Mouse (Mus musculus): ENCODE measurements at regions not wholly inside any gene's neighbourhood (a gene's known extent, or its start where the extent isn't known, plus 50 kb on each side); places are given as distances from the start of the nearest gene placed in this dataset.

GRCm38 (mm10) chr9:100366816-100367215 lies 119.8 kb downstream of the Il20rb start:
- ATAC-seq (ENCODE audit: low FRiP score, low read depth): no peak
- H3K4me3 ChIP-seq: no peak overlapping the region
- H3K4me2 ChIP-seq (replicated peaks): no peak overlapping the region
- peaks cover 4% of the 10 kb centered on the region for H3K27me3 ChIP-seq
- no peak overlapping the region for H3K27ac ChIP-seq (replicated peaks)
- no peak overlapping the region for H3K9ac ChIP-seq (replicated peaks)
- H3K4me1 ChIP-seq: no peaks in the 10 kb centered on the region
- no peaks in the 10 kb centered on the region for H3K9me3 ChIP-seq
- H3K36me3 ChIP-seq: no peaks in the 10 kb centered on the region
- 85% methylated on average over 6 of the region's 6 CpGs for WGBS

GRCm38 (mm10) chr9:100359934-100360716 lies 126.5 kb downstream of the Il20rb start:
- 64% methylated on average over 9 of the region's 9 CpGs for WGBS
- no peak overlapping the region for H3K4me2 ChIP-seq (replicated peaks)
- no peaks in the 10 kb centered on the region for H3K9me3 ChIP-seq
- ATAC-seq (ENCODE audit: low FRiP score, low read depth): peak; percentile 65; the same call in 1 of the 2 replicates
- no peaks in the 10 kb centered on the region for H3K36me3 ChIP-seq
- H3K27me3 ChIP-seq: peaks cover 44% of the 10 kb centered on the region
- H3K4me1 ChIP-seq: peaks cover 10% of the 10 kb centered on the region
- H3K27ac ChIP-seq (replicated peaks): no peak overlapping the region
- H3K4me3 ChIP-seq: no peak overlapping the region
- H3K9ac ChIP-seq (replicated peaks): no peak overlapping the region

GRCm38 (mm10) chr9:100357553-100357952 lies 129.0 kb downstream of the Il20rb start:
- H3K4me3 ChIP-seq: no peak overlapping the region
- no peaks in the 10 kb centered on the region for H3K9me3 ChIP-seq
- H3K27me3 ChIP-seq: peaks cover 47% of the 10 kb centered on the region
- H3K4me2 ChIP-seq (replicated peaks): peak overlapping the region; percentile 29
- 16% methylated on average over 12 of the region's 12 CpGs for WGBS
- ATAC-seq (ENCODE audit: low FRiP score, low read depth): no peak
- no peaks in the 10 kb centered on the region for H3K36me3 ChIP-seq
- H3K9ac ChIP-seq (replicated peaks): no peak overlapping the region
- peaks cover 10% of the 10 kb centered on the region for H3K4me1 ChIP-seq
- H3K27ac ChIP-seq (replicated peaks): no peak overlapping the region

- no peak overlapping the region for H3K4me3 ChIP-seq
- H3K9ac ChIP-seq (replicated peaks): no peak overlapping the region
- H3K4me1 ChIP-seq: 0 out of 2 replicates have a peak, but pooled peaks cover 5% of the 10 kb centered on the region
- H3K4me2 ChIP-seq (replicated peaks): no peak overlapping the region
- H3K27ac ChIP-seq (replicated peaks): no peak overlapping the region
- H3K9me3 ChIP-seq: no peaks in the 10 kb centered on the region
- ATAC-seq (ENCODE audit: low FRiP score, low read depth): no peak
- WGBS: 78% methylated on average over 8 of the region's 8 CpGs
- H3K36me3 ChIP-seq: no peaks in the 10 kb centered on the region
- H3K27me3 ChIP-seq: no peaks in the 10 kb centered on the region
These were observed 145.8 kb downstream of the Il20rb start for GRCm38 (mm10) chr9:100340796-100341195.

- Histone ChIP-seq H3K9ac (replicated peaks) (no peak overlapping the region), H3K36me3 (no peaks in the 10 kb centered on the region), H3K4me1 (no peaks in the 10 kb centered on the region), H3K4me2 (replicated peaks) (no peak overlapping the region), H3K4me3 (no peak overlapping the region), H3K27ac (replicated peaks) (no peak overlapping the region), H3K9me3 (no peaks in the 10 kb centered on the region), H3K27me3 (no peaks in the 10 kb centered on the region; the same call in 1 of the 2 replicates)
- ATAC-seq (ENCODE audit: low FRiP score, low read depth): no peak
- WGBS: 67% methylated on average over 5 of the region's 5 CpGs
These were observed 178.8 kb downstream of the Il20rb start for GRCm38 (mm10) chr9:100307765-100308164.

GRCm38 (mm10) chr9:100307364-100307763 lies 179.2 kb downstream of the Il20rb start:
- H3K4me1 ChIP-seq: no peaks in the 10 kb centered on the region
- no peak overlapping the region for H3K27ac ChIP-seq (replicated peaks)
- no peak overlapping the region for H3K9ac ChIP-seq (replicated peaks)
- no peak for ATAC-seq (ENCODE audit: low FRiP score, low read depth)
- H3K36me3 ChIP-seq: no peaks in the 10 kb centered on the region
- H3K27me3 ChIP-seq: no peaks in the 10 kb centered on the region; the same call in 1 of the 2 replicates
- H3K4me3 ChIP-seq: no peak overlapping the region
- no peaks in the 10 kb centered on the region for H3K9me3 ChIP-seq
- 75% methylated on average over 2 of the region's 2 CpGs for WGBS
- H3K4me2 ChIP-seq (replicated peaks): no peak overlapping the region

- H3K27ac ChIP-seq (replicated peaks): no peak overlapping the region
- 86% methylated on average over 6 of the region's 6 CpGs for WGBS
- no peaks in the 10 kb centered on the region; the same call in 1 of the 2 replicates for H3K27me3 ChIP-seq
- no peak overlapping the region for H3K4me3 ChIP-seq
- no peak overlapping the region for H3K4me2 ChIP-seq (replicated peaks)
- no peaks in the 10 kb centered on the region for H3K9me3 ChIP-seq
- H3K36me3 ChIP-seq: no peaks in the 10 kb centered on the region
- peaks cover 11% of the 10 kb centered on the region for H3K4me1 ChIP-seq
- H3K9ac ChIP-seq (replicated peaks): no peak overlapping the region
- no peak for ATAC-seq (ENCODE audit: low FRiP score, low read depth)
These were observed 182.8 kb downstream of the Il20rb start for GRCm38 (mm10) chr9:100303762-100304161.

GRCm38 (mm10) chr9:100301613-100302012 lies 185.0 kb downstream of the Il20rb start:
- H3K4me1 ChIP-seq: peaks cover 16% of the 10 kb centered on the region
- no peaks in the 10 kb centered on the region for H3K36me3 ChIP-seq
- no peak overlapping the region for H3K4me2 ChIP-seq (replicated peaks)
- H3K9me3 ChIP-seq: no peaks in the 10 kb centered on the region
- no peak overlapping the region for H3K4me3 ChIP-seq
- peaks cover 5% of the 10 kb centered on the region; the same call in 1 of the 2 replicates for H3K27me3 ChIP-seq
- no peak for ATAC-seq (ENCODE audit: low FRiP score, low read depth)
- whole genome bisulfite sequencing: 58% methylated on average over 12 of the region's 12 CpGs
- H3K27ac ChIP-seq (replicated peaks): no peak overlapping the region
- H3K9ac ChIP-seq (replicated peaks): no peak overlapping the region

GRCm38 (mm10) chr9:100277361-100277760 lies 209.2 kb downstream of the Il20rb start:
- no peak overlapping the region for H3K27ac ChIP-seq (replicated peaks)
- no peak overlapping the region for H3K4me2 ChIP-seq (replicated peaks)
- no peak overlapping the region for H3K4me3 ChIP-seq
- H3K36me3 ChIP-seq: no peaks in the 10 kb centered on the region
- no peaks in the 10 kb centered on the region for H3K9me3 ChIP-seq
- peaks cover 10% of the 10 kb centered on the region for H3K4me1 ChIP-seq
- H3K9ac ChIP-seq (replicated peaks): no peak overlapping the region
- H3K27me3 ChIP-seq: peaks cover 22% of the 10 kb centered on the region
- ATAC-seq (ENCODE audit: low FRiP score, low read depth): no peak
- WGBS: 84% methylated on average over 13 of the region's 13 CpGs

GRCm38 (mm10) chr9:100266528-100267387 lies 219.8 kb downstream of the Il20rb start:
- Histone ChIP-seq H3K27me3 (peaks cover 32% of the 10 kb centered on the region), H3K36me3 (no peaks in the 10 kb centered on the region), H3K9me3 (no peaks in the 10 kb centered on the region), H3K4me1 (peaks cover 18% of the 10 kb centered on the region), H3K27ac (replicated peaks) (peak overlapping the region; percentile 42; the same call in 1 of the 2 replicates), H3K4me2 (replicated peaks) (peak overlapping the region; percentile 42), H3K9ac (replicated peaks) (no peak overlapping the region), H3K4me3 (peak overlapping the region; percentile 22)
- ATAC-seq (ENCODE audit: low FRiP score, low read depth): peak; percentile 38; the same call in 1 of the 2 replicates
- 11% methylated on average over 16 of the region's 16 CpGs for WGBS

GRCm38 (mm10) chr9:100252409-100252808 lies 234.2 kb downstream of the Il20rb start:
- Histone ChIP-seq H3K36me3 (no peaks in the 10 kb centered on the region), H3K27ac (replicated peaks) (no peak overlapping the region), H3K4me1 (no peaks in the 10 kb centered on the region), H3K4me3 (no peak overlapping the region), H3K27me3 (0 out of 2 replicates have a peak, but pooled peaks cover 8% of the 10 kb centered on the region), H3K9ac (replicated peaks) (no peak overlapping the region), H3K9me3 (no peaks in the 10 kb centered on the region), H3K4me2 (replicated peaks) (no peak overlapping the region)
- 84% methylated on average over 10 of the region's 10 CpGs for WGBS
- no peak for ATAC-seq (ENCODE audit: low FRiP score, low read depth)
